Mouse (Mus musculus) bone marrow, adult 2 months (tissue): Measurements from ENCODE around the gene Rnaset2b.
"Not testable (repeated sequence)": the region's sequence is repeated elsewhere in the genome, so short reads cannot be mapped to it uniquely, and the experiment has no call there.

Experiments used
- CTCF ChIP-seq: fragments of 200-500 bp; IDR thresholded peaks from 2 replicates; pipeline ENCODE4 v1.5.1; 2011; ENCODE audit warnings: low read length, control low read depth; ENCODE audit not compliant: control insufficient read depth, insufficient read depth
- POLR2A ChIP-seq: fragments of 200-500 bp; IDR thresholded peaks from 2 replicates; pipeline ENCODE4 v1.6.1; 2011; ENCODE audit warnings: low read depth, mild to moderate bottlenecking, control low read depth, low read length, borderline replicate concordance; ENCODE audit not compliant: control insufficient read depth

DNA sequence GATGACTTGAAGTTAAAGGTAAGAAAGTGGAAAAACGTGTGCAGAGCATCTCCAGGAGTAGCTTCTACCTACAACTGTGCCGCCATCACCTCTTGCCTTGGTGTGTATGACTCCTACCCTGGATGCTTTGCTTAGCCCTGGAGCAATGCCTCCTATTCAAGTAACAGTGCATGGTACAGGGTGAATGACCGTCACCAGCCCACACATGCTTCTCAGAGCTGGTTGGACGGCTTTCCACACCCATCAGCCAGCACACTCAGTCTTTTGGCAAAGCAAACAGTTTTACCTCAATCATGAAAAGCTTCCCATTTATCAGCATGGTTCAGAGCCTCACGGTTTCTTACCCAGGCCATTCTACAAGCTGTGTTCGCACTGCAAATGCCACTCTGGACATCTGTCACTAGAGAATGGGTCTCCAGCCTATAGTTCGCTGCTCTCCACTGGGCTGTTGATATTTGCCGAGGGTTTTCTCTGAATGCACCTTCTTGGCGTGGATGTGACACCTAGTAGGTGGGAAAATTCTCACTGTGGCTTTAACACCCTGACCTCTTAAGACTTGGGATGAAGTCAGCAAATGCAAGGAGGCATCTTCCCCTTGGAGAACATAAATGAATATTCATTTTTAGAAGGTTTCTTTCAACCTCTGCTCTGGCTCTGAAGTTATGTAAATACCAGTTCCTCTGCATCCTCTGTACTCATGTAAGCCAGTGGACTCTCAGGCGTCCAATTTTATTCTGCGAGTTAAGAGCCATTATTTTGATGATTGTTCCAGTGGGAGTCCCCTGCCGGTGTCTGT lies 31.6 kb downstream of the Rnaset2b start:
- not testable (repeated sequence) for TF ChIP-seq CTCF, POLR2A
